Mouse (Mus musculus): ENCODE data around the gene Mpg.

The Mpg gene

GRCm38 (mm10) chr11:32233895-32234294 lies 7.6 kb downstream of the Mpg start:
- no peak for DNase-seq

GRCm38 (mm10) chr11:32234816-32235485 lies 8.6 kb downstream of the Mpg start:
- no peak for DNase-seq

GRCm38 (mm10) chr11:32235646-32236045 lies 9.3 kb downstream of the Mpg start:
- DNase-seq, result peak; percentile 82

GRCm38 (mm10) chr11:32236132-32236531 lies 9.8 kb downstream of the Mpg start:
- no peak for DNase-seq

GRCm38 (mm10) chr11:32236712-32237410 lies 10.6 kb downstream of the Mpg start:
- DNase-seq, result peak; percentile 65

- no peak for DNase-seq
Observed at GRCm38 (mm10) chr11:32237411-32237795, 11.1 kb downstream of the Mpg start.

GRCm38 (mm10) chr11:32238093-32238860 lies 12.0 kb downstream of the Mpg start:
- peak; percentile 85 for DNase-seq

- DNase-seq, result no peak
Observed at GRCm38 (mm10) chr11:32241391-32241790, 15.1 kb downstream of the Mpg start.

- no peak for DNase-seq
Observed at GRCm38 (mm10) chr11:32242209-32242608, 15.9 kb downstream of the Mpg start.

GRCm38 (mm10) chr11:32243205-32243955 lies 17.1 kb downstream of the Mpg start:
- no peak for DNase-seq

GRCm38 (mm10) chr11:32244064-32244463 lies 17.8 kb downstream of the Mpg start:
- no peak for DNase-seq

GRCm38 (mm10) chr11:32244617-32245016 lies 18.3 kb downstream of the Mpg start:
- no peak for DNase-seq

- no peak for DNase-seq
Observed at GRCm38 (mm10) chr11:32245614-32246013, 19.3 kb downstream of the Mpg start.

GRCm38 (mm10) chr11:32247068-32247467 lies 20.8 kb downstream of the Mpg start:
- no peak for DNase-seq

- no peak for DNase-seq
Observed at GRCm38 (mm10) chr11:32248350-32248749, 22.0 kb downstream of the Mpg start.

GRCm38 (mm10) chr11:32250880-32251763 lies 24.8 kb downstream of the Mpg start:
- no peak for DNase-seq

- DNase-seq, result no peak
Observed at GRCm38 (mm10) chr11:32253121-32253520, 26.8 kb downstream of the Mpg start.

GRCm38 (mm10) chr11:32256146-32256545 lies 29.8 kb downstream of the Mpg start:
- no peak for DNase-seq

GRCm38 (mm10) chr11:32256566-32256965 lies 30.3 kb downstream of the Mpg start:
- DNase-seq, result no peak

GRCm38 (mm10) chr11:32262674-32263415 lies 36.5 kb downstream of the Mpg start:
- DNase-seq, result no peak

GRCm38 (mm10) chr11:32265117-32265738 lies 38.9 kb downstream of the Mpg start:
- no peak for DNase-seq

Data from kidney, adult 18-20 months (tissue).